Mouse (Mus musculus) kidney, adult 9 months (tissue): Measurements from ENCODE around the gene Gm13283.
"Not testable (repeated sequence)": the region's sequence is repeated elsewhere in the genome, so short reads cannot be mapped to it uniquely, and the experiment has no call there.

Experiments used
- DNase-seq: peaks from one replicate; pipeline ENCODE4 v3.0.0; 2022

Gm13283 gene

DNA sequence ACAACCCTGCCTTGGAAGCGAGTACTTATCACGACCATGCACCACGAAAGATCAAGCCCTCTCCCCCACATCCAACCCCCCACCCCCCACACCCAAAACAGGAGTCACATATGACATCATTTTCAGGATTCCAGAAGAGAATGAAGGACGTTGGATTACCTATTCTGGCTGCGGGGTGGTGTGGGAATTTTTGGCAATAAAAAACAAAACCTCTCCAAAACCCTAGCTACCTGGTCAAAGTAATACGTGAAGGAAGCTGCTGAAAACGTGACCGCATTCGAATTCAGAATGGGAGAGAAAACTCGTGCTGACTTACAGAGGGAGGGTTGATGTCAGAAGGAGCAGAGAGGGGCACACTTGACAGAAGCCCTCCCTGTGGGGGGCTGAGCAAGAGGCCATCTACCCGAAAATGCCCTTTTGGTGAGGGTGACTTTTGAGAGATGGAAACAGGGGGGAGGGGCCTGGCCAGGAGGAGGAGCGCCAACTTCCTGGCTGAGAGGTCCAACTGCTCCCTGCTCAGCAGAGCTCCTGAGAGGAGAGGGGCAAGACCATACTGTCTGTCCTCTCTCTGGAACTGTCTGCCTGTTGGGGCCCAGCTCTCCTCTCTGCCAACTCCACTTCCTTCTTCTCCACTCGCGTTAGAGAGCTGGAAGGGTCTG lies at the start of gene Gm13283:
Gm13283 (plus strand) TSS at position 510 of the 659 bp plus-strand sequence.
- DNase-seq: peak; percentile 51

DNA sequence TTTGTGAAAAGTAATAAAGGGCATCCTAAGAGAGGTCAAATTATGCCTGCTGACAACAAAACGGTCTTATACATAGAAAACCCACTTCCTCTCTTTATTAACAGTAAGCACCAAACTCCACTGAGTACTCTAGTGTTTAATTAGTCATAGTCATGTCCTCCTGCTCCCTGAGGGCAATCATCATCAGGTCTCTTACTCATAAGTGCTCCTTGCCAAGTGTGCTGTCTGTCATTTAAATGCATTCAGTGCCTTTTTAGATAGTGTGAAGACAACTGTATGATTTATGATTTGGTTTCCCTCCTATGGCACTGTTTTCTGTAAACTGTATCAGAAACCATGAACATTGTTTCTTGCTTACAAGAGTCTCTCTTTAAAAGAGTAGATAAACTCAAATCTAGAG lies 45.6 kb upstream of the Gm13283 start:
- no peak for DNase-seq

DNA sequence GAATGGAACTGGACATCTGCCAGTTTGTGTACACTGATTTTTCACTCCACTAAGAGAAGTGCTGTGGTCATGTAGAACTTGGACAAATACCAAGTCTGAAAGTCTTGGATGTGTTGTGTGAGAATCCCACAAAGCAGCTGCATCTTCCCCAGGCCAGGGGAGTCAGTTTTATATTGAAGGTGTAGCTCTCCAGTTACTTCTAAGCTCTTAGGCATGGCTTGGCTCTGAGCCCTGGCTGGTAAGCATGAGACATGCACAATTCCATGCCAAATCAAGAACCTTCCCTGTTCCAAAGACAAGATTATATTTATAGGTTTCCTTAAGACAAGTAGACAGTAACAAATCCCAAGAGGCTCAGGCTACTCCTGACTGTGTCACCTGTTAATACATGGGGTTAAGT lies 44.9 kb upstream of the Gm13283 start:
- DNase-seq: no peak

DNA sequence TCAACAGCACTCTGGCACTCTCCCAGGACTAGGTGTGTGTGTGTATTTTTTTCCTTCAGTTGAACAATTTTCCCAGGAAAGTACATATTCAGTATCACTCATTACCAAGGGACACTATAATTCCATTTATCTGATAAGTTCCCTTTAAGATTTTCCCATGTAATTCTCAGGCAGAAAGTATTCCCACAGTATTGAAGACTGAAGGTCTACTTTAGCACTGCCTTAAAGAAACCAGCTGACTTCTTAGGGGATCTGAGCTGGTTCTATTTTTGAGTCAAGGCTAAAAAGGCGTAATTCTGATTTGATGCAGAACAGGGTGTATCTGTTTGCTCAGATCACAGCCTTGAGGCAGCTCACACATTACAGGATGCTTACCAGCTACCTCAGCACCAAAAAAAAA lies 41.2 kb upstream of the Gm13283 start:
- no peak for DNase-seq

GRCm38 (mm10) chr4:88721791-88722721 lies 37.9 kb upstream of the Gm13283 start, which contains the start of the genes Gm26566 and Klhl9:
Gene Gm26566 (plus strand): TSS chr4:88721805.
Gene Klhl9 (minus strand): TSS chr4:88722465.
- peak; percentile 93 for DNase-seq

- peak; percentile 66 for DNase-seq
These were observed 36.3 kb upstream of the Gm13283 start for GRCm38 (mm10) chr4:88723497-88724090.

DNA sequence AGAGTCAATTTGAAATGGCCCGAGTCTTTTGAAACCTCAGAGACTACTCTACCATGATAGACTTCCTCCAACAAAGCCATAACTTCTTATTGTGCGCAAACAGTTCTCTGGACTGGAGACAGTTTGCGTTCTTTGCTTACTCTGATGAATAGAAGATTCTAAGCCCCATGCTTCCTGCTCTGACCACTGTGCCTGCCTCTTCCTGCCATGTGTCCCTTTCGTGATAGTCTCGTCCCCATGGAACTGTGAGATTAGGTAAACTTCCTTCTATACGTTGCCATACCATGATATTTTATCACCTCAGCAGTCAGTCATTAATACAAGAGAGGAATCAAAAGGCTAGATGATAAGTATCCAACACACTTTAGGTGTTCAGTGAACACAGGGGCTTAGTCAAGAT lies 33.2 kb upstream of the Gm13283 start:
- DNase-seq: no peak

GRCm38 (mm10) chr4:88727324-88727723 lies 32.6 kb upstream of the Gm13283 start:
- peak; percentile 62 for DNase-seq

- DNase-seq: peak; percentile 78
These were observed 21.4 kb upstream of the Gm13283 start for GRCm38 (mm10) chr4:88738480-88738879.

- DNase-seq: no peak
These were observed 20.9 kb upstream of the Gm13283 start for GRCm38 (mm10) chr4:88739036-88739435.

DNA sequence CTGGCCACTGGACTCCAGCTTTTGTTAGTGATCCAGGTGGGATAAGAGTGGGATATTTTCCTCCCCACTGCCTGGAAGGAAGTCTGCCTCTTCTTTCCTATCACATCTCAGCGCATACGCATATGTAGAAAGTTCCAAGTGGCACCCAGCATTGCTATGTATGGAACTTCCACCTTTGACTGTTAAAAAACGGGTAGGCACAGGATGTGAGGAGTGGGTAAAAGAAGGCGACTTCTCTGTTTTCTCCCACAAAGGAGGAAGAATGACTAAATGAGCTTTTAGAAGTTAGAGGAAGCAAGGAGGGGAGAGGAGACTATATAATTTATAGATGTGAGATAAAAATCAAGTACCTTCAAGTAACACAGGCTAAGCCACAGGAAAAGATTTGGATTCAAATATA lies 18.5 kb upstream of the Gm13283 start:
- DNase-seq: no peak

- DNase-seq: no peak
These were observed 17.0 kb upstream of the Gm13283 start for GRCm38 (mm10) chr4:88742771-88743371.

DNA sequence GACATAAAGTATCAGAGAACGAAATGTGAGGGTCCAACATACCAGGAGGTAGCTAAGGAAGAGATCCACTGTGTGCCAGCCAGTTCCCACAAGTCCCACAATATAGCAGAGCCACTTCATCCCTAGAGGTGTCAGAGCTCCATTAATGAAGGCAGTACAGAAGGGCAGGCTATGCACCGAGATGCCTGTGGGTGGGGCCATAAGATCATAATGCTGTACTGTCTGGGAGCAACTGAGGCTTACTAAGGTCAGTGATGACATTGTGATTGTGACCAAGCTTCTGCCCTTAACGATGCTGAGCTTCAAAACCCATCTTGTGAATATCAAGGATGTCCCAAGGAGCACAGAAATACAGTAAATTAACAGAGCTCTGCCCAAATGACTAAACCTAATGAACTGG lies 15.7 kb upstream of the Gm13283 start:
- no peak for DNase-seq

DNA sequence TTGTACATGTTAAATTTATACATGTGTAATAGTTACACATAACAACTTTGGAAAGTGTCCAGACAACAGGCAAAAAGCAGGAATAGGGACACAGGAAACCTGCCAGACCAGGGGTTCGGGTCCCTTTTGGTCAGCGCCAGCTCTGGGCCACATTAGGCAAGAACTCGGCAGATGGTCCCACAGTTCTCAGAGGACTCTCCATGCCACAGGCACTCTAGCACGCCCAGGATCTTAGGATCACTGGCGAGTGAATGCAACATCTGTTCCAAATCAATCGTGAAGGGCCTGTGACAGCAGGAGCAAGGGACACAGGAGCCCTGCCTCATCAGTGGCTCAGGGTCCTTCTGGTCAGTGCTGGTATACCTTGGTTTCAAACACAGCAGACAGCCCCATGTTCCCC lies 10.0 kb upstream of the Gm13283 start:
- no peak for DNase-seq

DNA sequence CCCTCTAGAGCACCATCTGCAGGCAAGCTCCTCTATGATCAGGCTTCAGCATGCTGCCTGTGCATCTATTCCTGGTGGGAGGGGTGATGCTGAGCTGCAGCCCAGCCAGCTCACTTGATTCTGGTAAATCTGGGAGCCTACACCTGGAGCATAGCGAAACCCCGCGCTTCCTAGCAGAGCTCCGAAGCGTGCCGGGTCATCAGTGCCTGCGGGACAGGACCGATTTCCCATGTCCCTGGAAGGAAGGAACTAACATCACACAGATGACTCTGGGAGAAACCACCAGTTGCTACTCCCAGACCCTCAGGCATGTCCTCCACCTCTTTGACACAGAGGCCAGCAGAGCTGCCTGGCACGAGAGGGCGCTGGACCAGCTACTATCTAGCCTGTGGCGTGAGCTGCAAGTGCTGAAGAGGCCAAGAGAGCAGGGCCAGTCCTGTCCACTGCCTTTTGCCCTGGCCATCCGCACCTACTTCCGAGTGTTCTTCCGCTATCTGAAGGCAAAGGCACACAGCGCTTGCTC lies 5.0 kb upstream of the Gm13283 start, which contains the start of gene Gm13271:
Gm13271 (plus strand) TSS at position 51 of the 523 bp plus-strand sequence.
- peak; percentile 73 for DNase-seq

GRCm38 (mm10) chr4:88756581-88757513 lies 3.1 kb upstream of the Gm13283 start:
- DNase-seq: peak; percentile 18

- peak; percentile 95 for DNase-seq
These were observed 2.3 kb upstream of the Gm13283 start for GRCm38 (mm10) chr4:88757628-88758031.

DNA sequence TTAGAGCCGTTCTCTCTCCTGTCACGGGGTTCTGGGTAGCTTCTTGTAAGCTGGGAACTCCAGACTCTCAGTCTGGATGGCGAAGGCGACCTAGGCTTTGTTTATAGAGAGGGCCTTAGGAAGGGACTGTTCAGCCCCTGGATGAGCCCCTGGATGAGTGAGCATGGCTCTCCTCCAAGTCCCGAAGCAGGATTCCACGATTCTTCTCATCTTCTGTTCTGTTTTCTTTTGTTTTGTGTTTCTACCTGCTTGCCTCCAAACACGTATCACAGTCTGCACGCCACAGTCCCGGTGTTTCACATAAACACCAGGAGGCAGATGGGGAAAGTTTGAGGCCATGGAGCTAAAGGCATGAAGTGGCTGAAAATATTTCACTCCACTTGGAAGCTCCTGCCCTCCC lies 1.2 kb upstream of the Gm13283 start:
- peak; percentile 30 for DNase-seq

DNA sequence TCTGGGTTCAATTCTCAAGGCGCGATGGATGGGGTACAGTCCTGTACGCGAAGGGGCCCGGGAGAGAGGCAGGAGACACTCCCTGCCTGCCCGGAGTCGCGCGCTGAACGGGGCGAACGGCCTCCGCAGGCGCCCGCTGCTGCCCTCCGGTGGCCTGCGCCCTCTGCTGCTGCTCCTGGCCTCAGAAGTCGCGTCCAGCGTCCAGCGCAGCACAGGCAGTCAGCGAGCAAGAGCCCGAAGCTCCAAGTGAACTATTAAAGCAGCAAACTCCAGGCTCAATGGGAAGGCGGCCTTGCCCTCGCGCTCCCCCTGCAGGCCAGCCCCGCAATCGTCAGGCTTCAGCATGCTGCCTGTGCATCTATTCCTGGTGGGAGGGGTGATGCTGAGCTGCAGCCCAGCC lies 512 bp downstream of the Gm13283 start:
- DNase-seq: peak; percentile 89

DNA sequence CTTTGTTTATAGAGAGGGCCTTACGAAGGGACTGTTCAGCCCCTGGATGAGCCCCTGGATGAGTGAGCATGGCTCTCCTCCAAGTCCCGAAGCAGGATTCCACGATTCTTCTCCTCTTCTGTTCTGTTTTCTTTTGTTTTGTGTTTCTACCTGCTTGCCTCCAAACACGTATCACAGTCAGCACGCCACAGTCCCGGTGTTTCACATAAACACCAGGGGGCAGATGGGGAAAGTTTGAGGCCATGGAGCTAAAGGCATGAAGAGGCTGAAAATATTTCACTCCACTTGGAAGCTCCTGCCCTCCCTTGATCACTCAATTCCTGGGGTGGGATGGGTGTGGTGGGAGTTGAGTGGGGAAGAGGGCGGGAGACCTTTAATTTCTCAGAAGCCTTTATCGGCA lies 1.9 kb downstream of the Gm13283 start:
- peak; percentile 65 for DNase-seq

- DNase-seq: not testable (repeated sequence)
These were observed 2.4 kb downstream of the Gm13283 start for GRCm38 (mm10) chr4:88762341-88762740.
